Mouse (Mus musculus) myocyte (in vitro differentiated cells): ENCODE data around the gene Abhd6.

Experiments used
- E2F4 ChIP-seq: IDR thresholded peaks from one replicate; pipeline ENCODE4 v1.6.1; 2011; ENCODE audit warnings: mild to moderate bottlenecking, control low read depth, moderate library complexity; ENCODE audit not compliant: insufficient read depth
- MAX ChIP-seq: IDR thresholded peaks from one replicate; pipeline ENCODE4 v1.6.1; 2011; ENCODE audit warnings: low read depth, mild to moderate bottlenecking, control low read depth
- MYOD1 ChIP-seq, 3 experiments: IDR thresholded peaks; one replicate each; pipeline ENCODE4 v1.6.1; 2011; ENCODE audit warnings: control low read depth in 2 of 3, low read depth in 2 of 3, mild to moderate bottlenecking in 2 of 3, moderate library complexity in 1 of 3; ENCODE audit not compliant: insufficient read length in 2 of 3, control insufficient read depth in 1 of 3
- MYOG ChIP-seq, 3 experiments: IDR thresholded peaks; one replicate each; pipeline ENCODE4 v1.6.1; 2011; ENCODE audit warnings: control low read depth in 2 of 3, low read depth in 2 of 3, mild to moderate bottlenecking in 2 of 3; ENCODE audit not compliant: insufficient read length in 2 of 3, control insufficient read depth in 1 of 3, insufficient read depth in 1 of 3
- POLR2A ChIP-seq: IDR thresholded peaks from one replicate; pipeline ENCODE4 v1.6.1; 2011; ENCODE audit warnings: low read depth, mild to moderate bottlenecking, control low read depth, moderate library complexity; ENCODE audit not compliant: insufficient read length
- POLR2AphosphoS2 ChIP-seq: IDR thresholded peaks from one replicate; pipeline ENCODE4 v1.6.1; 2011; ENCODE audit warnings: low read depth, control low read depth; ENCODE audit not compliant: insufficient read length
- REST ChIP-seq: IDR thresholded peaks from one replicate; pipeline ENCODE4 v1.6.1; 2011; ENCODE audit warnings: mild to moderate bottlenecking, control low read depth, moderate library complexity; ENCODE audit not compliant: insufficient read depth, insufficient read length
- SRF ChIP-seq: IDR thresholded peaks from one replicate; pipeline ENCODE4 v1.6.1; 2011; ENCODE audit warnings: low read depth; ENCODE audit not compliant: control insufficient read depth, insufficient read length
- TCF12 ChIP-seq: IDR thresholded peaks from one replicate; pipeline ENCODE4 v1.6.1; 2011; ENCODE audit warnings: mild to moderate bottlenecking, control low read depth; ENCODE audit not compliant: poor library complexity, insufficient read depth, severe bottlenecking
- TCF3 ChIP-seq: IDR thresholded peaks from one replicate; pipeline ENCODE4 v1.6.1; 2011; ENCODE audit warnings: low read depth, control low read depth; ENCODE audit not compliant: insufficient read length
- USF1 ChIP-seq: IDR thresholded peaks from one replicate; pipeline ENCODE4 v1.6.1; 2011; ENCODE audit warnings: low read depth, mild to moderate bottlenecking, control low read depth, moderate library complexity

DNA sequence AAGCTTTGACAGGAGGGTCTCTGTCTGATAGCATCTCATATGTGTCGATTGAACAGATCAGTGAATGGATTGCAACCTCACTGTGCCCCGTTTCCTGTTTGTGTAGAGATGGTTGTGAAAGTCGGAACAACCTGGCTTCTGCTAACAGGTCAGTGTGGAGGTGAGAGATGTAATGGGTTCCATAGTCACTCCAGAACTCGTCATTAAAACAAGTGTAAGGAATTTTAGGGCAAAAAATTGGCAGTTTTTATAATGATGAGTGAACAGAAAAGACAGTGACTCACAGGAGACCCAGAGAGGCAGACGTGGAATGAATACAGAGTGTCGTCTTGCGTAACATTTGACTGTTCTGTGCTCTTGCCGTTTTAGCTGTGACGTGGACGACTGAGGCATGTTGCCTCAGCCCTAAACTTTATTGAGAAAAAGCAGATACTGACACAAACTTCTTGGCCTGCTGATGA, 96.9 kb downstream of the Abhd6 start:
- TF ChIP-seq USF1 (no peak), MYOG (IDR thresholded peaks at IDR 0.05; ENCODE audit: control insufficient read depth in 1 of 3, insufficient read depth in 1 of 3, insufficient read length in 2 of 3, low read depth in 2 of 3) (no peak), MYOD1 (IDR thresholded peaks at IDR 0.05; ENCODE audit: control insufficient read depth in 1 of 3, insufficient read length in 2 of 3, low read depth in 2 of 3) (no peak), MAX (no peak), POLR2A (no peak), REST (no peak), TCF12 (no peak), E2F4 (no peak), POLR2AphosphoS2 (no peak), SRF (no peak), TCF3 (no peak)
